Comparison of ENCODE assay signal across 8 mouse cellular contexts in genomic region chrX:20548011-20548879, GRCm38 (mm10). TPM values are rescaled to one million over a fixed set of nuclear protein-coding genes. Genes with fewer than 3 reads are reported as not detected.
A peak's percentile ranks its signal among the peaks of the same experiment; 100 is the strongest.
DNase-seq lines count a peak whose midpoint lies in the region; ATAC-seq and TF ChIP-seq lines count a peak whose summit lies in the region.

No protein-coding gene starts in this region.

- H3K4me1 ChIP-seq in embryonic facial prominence, embryonic 10.5 days: 0 out of 2 replicates have a peak, but pooled peaks cover 8% of the 10 kb centered on the region
- no peaks in the 10 kb centered on the region for H3K4me1 ChIP-seq in hindbrain, embryonic 11.5 days (replicated peaks; ENCODE audit: control insufficient read depth, insufficient read depth, low read length)
- no peaks in the 10 kb centered on the region for H3K4me1 ChIP-seq in stomach, postnatal 0 days (replicated peaks; ENCODE audit: control insufficient read depth, insufficient read depth)

- TF ChIP-seq EP300 in stomach, postnatal 0 days (optimal IDR thresholded peaks at IDR 0.05): no peak

- H3K27me3 ChIP-seq in embryonic facial prominence, embryonic 10.5 days (replicated peaks; ENCODE audit: low read depth, poor library complexity, severe bottlenecking): no peaks in the 10 kb centered on the region
- no peaks in the 10 kb centered on the region for H3K27me3 ChIP-seq in hindbrain, embryonic 11.5 days (ENCODE audit: control insufficient read depth, insufficient read depth, low read length)
- H3K27me3 ChIP-seq in stomach, postnatal 0 days (ENCODE audit: control insufficient read depth, insufficient read depth, low read length): no peaks in the 10 kb centered on the region

- no peaks in the 10 kb centered on the region for H3K9me3 ChIP-seq in embryonic facial prominence, embryonic 10.5 days
- H3K9me3 ChIP-seq in hindbrain, embryonic 11.5 days (ENCODE audit: control insufficient read depth, low read length): no peaks in the 10 kb centered on the region
- H3K9me3 ChIP-seq in stomach, postnatal 0 days (ENCODE audit: control insufficient read depth, low read length): no peaks in the 10 kb centered on the region

- peak overlapping the region; percentile 59; the same call in 1 of the 2 replicates for H3K27ac ChIP-seq in embryonic facial prominence, embryonic 10.5 days (replicated peaks)
- no peak overlapping the region for H3K27ac ChIP-seq in hindbrain, embryonic 11.5 days (ENCODE audit: low read depth, low read length)
- peak overlapping the region; percentile 70; the same call in 1 of the 2 replicates for H3K27ac ChIP-seq in stomach, postnatal 0 days (replicated peaks)

- intact Hi-C loops in left cerebral cortex, postnatal 36 days (cut with DNase I): no loop called here

- peak; percentile 13 for DNase-seq in 3T3-L1 (ENCODE audit: low read depth, low spot score)
- DNase-seq in adrenal gland, adult 18-20 months (ENCODE audit: low spot score in 2 of 2): peak; percentile 22 to 35
- DNase-seq in embryonic facial prominence, embryonic 10.5 days (ENCODE audit: low spot score): peak; percentile 21
- DNase-seq in hindbrain, embryonic 11.5 days (ENCODE audit: low spot score): peak; percentile 34
- DNase-seq in left cerebral cortex, postnatal 36 days (ENCODE audit: low spot score in 2 of 2): peak; percentile 4
- peak; percentile 16 for DNase-seq in stomach, postnatal 0 days (ENCODE audit: low spot score)
- DNase-seq in urinary bladder, adult 18-20 months (ENCODE audit: low spot score in 2 of 2): no peak

- 24% methylated on average over 24 of the region's 24 CpGs for WGBS in embryonic facial prominence, embryonic 10.5 days
- 17% methylated on average over 24 of the region's 24 CpGs for WGBS in hindbrain, embryonic 11.5 days
- 20% methylated on average over 24 of the region's 24 CpGs for WGBS in stomach, postnatal 0 days

- peak overlapping the region; percentile 51 for H3K4me3 ChIP-seq in embryonic facial prominence, embryonic 10.5 days
- H3K4me3 ChIP-seq in hindbrain, embryonic 11.5 days (ENCODE audit: low read depth, low read length): peak overlapping the region; percentile 26
- peak overlapping the region; percentile 31 for H3K4me3 ChIP-seq in stomach, postnatal 0 days (ENCODE audit: low read depth, low read length)

- TF ChIP-seq CTCF in stomach, postnatal 0 days (IDR thresholded peaks at IDR 0.05; ENCODE audit: low read depth): no peak

- peak overlapping the region; percentile 17 for H3K9ac ChIP-seq in hindbrain, embryonic 11.5 days (ENCODE audit: low read depth, low read length)
- H3K9ac ChIP-seq in stomach, postnatal 0 days (ENCODE audit: low read length): peak overlapping the region; percentile 55

- ATAC-seq in hindbrain, embryonic 11.5 days (ENCODE audit: low FRiP score): no peak
- peak; percentile 39; the same call in 1 of the 2 replicates for ATAC-seq in megakaryocyte progenitor cell, adult 5-6 weeks (replicated peaks; ENCODE audit: poor library complexity)
- ATAC-seq in stomach, postnatal 0 days (ENCODE audit: low FRiP score, low TSS enrichment): peak; percentile 40

- peak overlapping the region; percentile 35 for H3K4me2 ChIP-seq in hindbrain, embryonic 11.5 days (replicated peaks; ENCODE audit: low read depth, low read length)
- H3K4me2 ChIP-seq in stomach, postnatal 0 days (replicated peaks; ENCODE audit: low read depth): peak overlapping the region; percentile 61

- no peaks in the 10 kb centered on the region for H3K36me3 ChIP-seq in embryonic facial prominence, embryonic 10.5 days (replicated peaks)
- no peaks in the 10 kb centered on the region for H3K36me3 ChIP-seq in hindbrain, embryonic 11.5 days (ENCODE audit: control insufficient read depth, insufficient read depth, low read length)
- no peaks in the 10 kb centered on the region for H3K36me3 ChIP-seq in stomach, postnatal 0 days (ENCODE audit: control insufficient read depth, insufficient read depth, low read length)

RNA-seq across cellular contexts. Expression of gene Rgn, which starts 1.3 kb away (rescaled TPM):
- 1 to 10 TPM in 1 of 2 experiments, under 1 TPM in 1; 0.67 to 3.4 TPM for total RNA-seq in adrenal gland, adult 18-20 months (2021)
- 0.17 and 0.45 TPM in 2 replicates for polyA plus RNA-seq in embryonic facial prominence, embryonic 10.5 days (2016; fragmentation: Nextera tagmentation; extraction: Ambion mirVana)
- 0.20 TPM in 1 of 2 replicates, not detected in the other for polyA plus RNA-seq in hindbrain, embryonic 11.5 days (2014; fragmentation: Nextera tagmentation; extraction: Ambion mirVana)
- under 1 TPM in 1 of 2 experiments, not detected in 1; 0.20 TPM for total RNA-seq in left cerebral cortex, postnatal 36 days (2021)
- not detected in 2 replicates for total RNA-seq in megakaryocyte progenitor cell, adult 5-6 weeks (2015)
- total RNA-seq in megakaryocyte progenitor cell, adult 5-6 weeks (2017): not detected in 2 replicates
- polyA plus RNA-seq in stomach, postnatal 0 days (2015; fragmentation: Nextera tagmentation; extraction: Ambion mirVana): 1.8 and 2.5 TPM in 2 replicates

Comparison
In these comparisons a context has a peak if more than half of its experiments do, and no peak if none do; other contexts are left out.
1. DNase-seq: peak in 3T3-L1 (single experiment), adrenal gland, adult 18-20 months (2 of 2), embryonic facial prominence, embryonic 10.5 days (single experiment), hindbrain, embryonic 11.5 days (single experiment), left cerebral cortex, postnatal 36 days (2 of 2) and stomach, postnatal 0 days (single experiment); none in urinary bladder, adult 18-20 months (0 of 2).
2. Peak in every context shown above with its lines, with median percentiles within 50 percentile points of each other: H3K4me3 ChIP-seq.